21 mouse cellular contexts compared by ENCODE assay signal in genomic region chr9:120845538-120845937, GRCm38 (mm10).
DNase-seq lines count a peak whose midpoint lies in the region; ATAC-seq lines count a peak whose summit lies in the region.
"Had no signal": no experiment of that assay in that cellular context is flagged by ENCODE, and none has a peak within 500 bp of the region (broad histone marks: within the 10 kb centered on the region; RNA-seq: fewer than 3 reads in every experiment).

No protein-coding gene starts in this region.

- ATAC-seq in frontal cortex, adult (ENCODE audit: low TSS enrichment): peak; percentile 92
- ATAC-seq: forebrain, embryonic 16.5 days; hindbrain, embryonic 16.5 days; midbrain, embryonic 15.5 days had no signal

- no peak for DNase-seq in frontal cortex, postnatal 25 days (ENCODE audit: low spot score in 2 of 2)
- DNase-seq in layer of hippocampus, adult 9-11 months: peak; percentile 69
- DNase-seq in layer of hippocampus, postnatal 10 days (ENCODE audit: low spot score in 2 of 2): no peak
- peak; percentile 87 for DNase-seq in brain, adult 2 months (ENCODE audit: low read depth, low spot score)
- DNase-seq in right cerebral cortex, postnatal 10 days (ENCODE audit: low spot score in 2 of 2): peak; percentile 52 to 65
- no peak for DNase-seq in kidney, adult 8-10 months
- DNase-seq in natural killer cell, adult 2 months (ENCODE audit: low spot score in 2 of 2): no peak
- DNase-seq: adrenal gland, postnatal 10 days; cerebellum, adult 11-12 months; cerebellum, adult 9-11 months; gastrocnemius, postnatal 10 days; heart, postnatal 10 days; kidney, adult 18-20 months; kidney, postnatal 4 days; liver; thymus, adult 2 months; thymus, postnatal 36 days had no signal

Comparison
In these comparisons a context has a peak if more than half of its experiments do, and no peak if none do; other contexts are left out.
1. DNase-seq: peak in layer of hippocampus, adult 9-11 months (single experiment), brain, adult 2 months (single experiment) and right cerebral cortex, postnatal 10 days (2 of 2); none in frontal cortex, postnatal 25 days (0 of 2), layer of hippocampus, postnatal 10 days (0 of 2), kidney, adult 8-10 months (0 of 2) and natural killer cell, adult 2 months (0 of 2).